Mouse (Mus musculus): Measurements from ENCODE around the gene Gm26602. TPM values are rescaled to one million over a fixed set of nuclear protein-coding genes. Genes with fewer than 3 reads are reported as not detected.

Gm26602 gene
- not detected for total RNA-seq (2021)
- long read RNA-seq, experiment 1: 0 reads
- long read RNA-seq, experiment 2: 0 reads

DNA sequence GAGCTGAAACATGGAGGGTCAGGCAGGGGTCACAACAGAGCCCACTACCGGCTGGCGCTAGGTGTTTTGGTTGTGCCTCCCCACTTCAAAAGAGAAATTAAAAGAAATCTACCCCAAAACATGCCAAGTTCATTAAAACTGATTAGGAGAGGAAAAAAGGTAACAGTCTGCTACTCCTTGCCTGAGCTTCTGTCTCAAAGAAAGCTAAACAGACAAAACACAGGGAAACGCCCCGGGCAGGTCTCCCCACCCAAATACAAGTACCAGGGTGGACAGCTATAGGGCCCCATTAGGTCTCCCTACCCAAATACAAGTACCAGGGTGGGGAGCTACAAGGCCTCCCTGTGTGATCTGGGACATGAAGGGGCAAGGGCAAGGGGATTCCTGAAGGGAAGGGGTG is at the start of gene Gm26602:
TSS of gene Gm26602 (plus strand) at position 301 of the 400 bp plus-strand sequence.
- no peak for DNase-seq
- intact Hi-C loops (cut with DNase I; ENCODE audit: low total_unique reads): no loop called here

GRCm38 (mm10) chr10:79861230-79862048 is 49.2 kb upstream of the Gm26602 start:
- DNase-seq: no peak
- intact Hi-C loops (cut with DNase I; ENCODE audit: low total_unique reads): no loop called here

GRCm38 (mm10) chr10:79862049-79862788 is 48.4 kb upstream of the Gm26602 start:
- intact Hi-C loops (cut with DNase I; ENCODE audit: low total_unique reads): no loop called here
- DNase-seq: no peak

DNA sequence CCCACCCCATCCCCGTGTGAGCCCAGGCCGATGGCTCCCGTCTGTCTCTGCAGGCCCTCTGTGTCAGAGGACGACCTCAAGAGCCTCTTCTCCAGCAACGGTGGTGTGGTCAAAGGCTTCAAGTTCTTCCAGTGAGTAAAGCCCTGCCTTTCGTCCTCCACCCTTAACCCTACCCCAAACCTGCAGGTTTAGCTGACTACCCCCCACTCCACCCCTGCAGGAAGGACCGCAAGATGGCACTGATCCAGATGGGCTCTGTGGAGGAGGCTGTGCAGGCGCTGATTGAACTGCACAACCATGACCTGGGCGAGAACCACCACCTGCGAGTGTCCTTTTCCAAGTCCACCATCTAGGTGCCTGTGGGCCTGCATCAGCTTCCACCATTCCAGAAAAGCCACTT is 47.7 kb upstream of the Gm26602 start:
- intact Hi-C loops (cut with DNase I; ENCODE audit: low total_unique reads): no loop called here
- no peak for DNase-seq

DNA sequence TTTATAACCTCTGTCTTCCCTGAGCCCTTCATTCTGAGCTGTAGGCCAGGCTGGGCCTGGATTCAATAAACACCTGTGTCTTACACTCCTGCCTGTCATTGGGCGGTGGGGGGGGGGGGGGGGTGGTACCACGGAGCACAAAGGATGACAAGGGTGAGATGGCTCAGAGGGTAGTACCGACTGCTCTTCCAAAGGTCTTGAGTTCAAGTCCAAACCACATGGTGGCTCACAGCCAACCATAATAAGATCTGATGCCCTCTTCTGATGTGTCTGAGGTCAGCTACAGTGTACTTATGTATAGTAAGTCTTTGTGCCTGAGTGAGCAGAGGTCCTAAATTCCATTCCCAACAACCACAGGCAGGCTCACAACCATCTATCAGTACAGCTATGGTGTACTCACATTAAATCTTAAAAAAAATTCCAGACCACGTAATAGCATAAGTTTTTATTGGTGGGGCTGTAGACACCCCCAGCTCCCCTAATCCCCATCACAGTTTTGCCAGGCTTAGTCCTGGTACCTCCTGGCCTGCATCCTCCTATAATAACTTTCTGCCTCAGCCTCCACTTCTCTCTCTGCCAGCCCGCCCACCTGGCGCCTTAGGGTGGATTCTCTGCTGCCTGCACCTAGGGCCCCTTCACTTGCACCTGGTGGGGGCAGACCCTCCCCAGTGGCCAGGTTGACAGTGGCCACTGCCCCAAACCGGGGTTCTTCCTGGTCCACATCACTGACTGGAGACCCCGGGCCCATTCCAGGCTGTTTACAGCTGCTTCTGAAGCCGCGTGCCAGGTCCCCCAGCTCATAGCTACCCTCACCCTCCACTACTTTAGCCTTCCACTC is 46.1 kb upstream of the Gm26602 start:
- DNase-seq: no peak
- intact Hi-C loops (cut with DNase I; ENCODE audit: low total_unique reads): no loop called here

DNA sequence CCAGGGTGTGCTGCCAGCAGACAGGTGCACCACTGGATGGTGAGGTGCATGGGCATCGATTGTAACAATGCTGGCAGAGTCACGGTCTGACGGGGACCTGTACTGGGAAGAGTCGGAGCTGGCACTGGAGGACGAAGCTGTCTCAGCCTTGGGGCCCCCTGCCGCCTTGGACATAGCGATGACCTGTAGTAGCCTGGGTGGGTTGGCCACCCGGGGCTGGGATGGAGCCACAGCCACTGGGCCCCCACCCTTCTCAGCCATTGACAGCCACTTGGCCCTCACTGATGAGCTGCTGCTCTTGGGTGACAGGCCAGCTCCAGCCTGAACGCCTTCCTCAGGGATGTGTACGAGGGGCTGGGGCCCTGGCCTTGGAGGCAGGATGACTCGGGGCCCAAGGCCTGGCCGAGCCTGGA is 45.5 kb upstream of the Gm26602 start:
- intact Hi-C loops (cut with DNase I; ENCODE audit: low total_unique reads): no loop called here
- DNase-seq: no peak

DNA sequence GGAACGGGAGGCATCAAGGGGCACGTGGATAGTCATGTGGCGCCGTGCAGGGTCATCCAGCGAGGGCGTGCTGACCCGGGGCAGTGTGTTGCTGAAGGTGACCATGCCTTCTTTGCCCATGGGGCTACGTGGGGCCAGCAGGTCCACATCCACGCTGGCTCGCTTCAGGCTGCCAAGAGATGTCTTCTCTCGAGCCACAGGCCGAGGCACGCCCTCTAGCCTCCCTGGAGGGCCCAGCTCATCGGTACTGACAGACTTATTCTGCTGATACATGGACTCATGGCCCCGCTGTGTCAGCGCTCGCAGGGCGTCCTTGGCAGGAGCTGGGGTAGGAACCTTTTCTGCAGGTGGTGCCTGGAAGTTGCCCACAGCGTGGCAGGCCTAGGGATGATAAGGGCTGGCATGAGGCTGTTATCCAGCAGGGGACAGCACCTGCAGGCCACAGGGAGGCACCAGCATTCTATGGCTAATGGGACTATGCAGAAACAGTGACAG is 44.8 kb upstream of the Gm26602 start:
- DNase-seq: no peak
- intact Hi-C loops (cut with DNase I; ENCODE audit: low total_unique reads): no loop called here

DNA sequence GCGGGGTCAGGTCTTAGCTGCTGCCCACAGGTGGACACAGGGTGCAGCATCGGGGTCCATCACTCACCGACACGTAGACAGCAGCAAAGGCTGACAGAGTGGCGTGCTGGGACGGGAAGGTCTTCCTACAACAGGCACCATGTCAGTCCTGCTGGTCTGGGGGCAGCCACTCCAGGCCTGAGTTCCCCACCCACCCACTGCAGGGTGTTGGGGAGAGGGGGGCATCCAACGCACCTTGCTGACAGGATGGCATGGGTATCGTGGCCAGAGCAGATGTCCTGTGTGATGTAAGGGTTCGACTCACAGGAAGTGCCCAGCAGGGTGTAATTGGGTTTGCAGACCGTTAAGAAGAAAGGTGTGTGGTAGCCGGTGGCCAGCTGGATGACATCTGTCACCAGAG is 44.1 kb upstream of the Gm26602 start:
- intact Hi-C loops (cut with DNase I; ENCODE audit: low total_unique reads): no loop called here

DNA sequence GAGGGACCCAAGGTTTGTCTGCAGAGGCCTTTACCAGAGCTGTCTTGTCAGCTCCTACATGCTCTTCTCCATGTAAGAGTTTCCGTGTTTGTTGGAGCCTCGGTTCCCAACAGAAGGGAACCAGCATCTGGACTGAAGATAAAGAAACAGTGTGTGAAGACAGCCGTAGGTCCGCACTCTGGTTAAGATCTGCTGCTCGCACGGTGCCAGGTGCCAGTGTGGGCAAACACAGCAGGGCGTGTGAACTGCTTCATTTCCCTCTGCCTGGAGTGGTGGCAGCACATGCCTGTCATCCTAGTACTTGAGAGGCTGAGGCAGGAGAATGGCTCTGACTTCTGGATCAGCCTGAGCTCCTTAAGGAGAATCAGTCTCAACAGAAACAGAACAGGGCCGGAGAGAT is 38.8 kb upstream of the Gm26602 start:
- intact Hi-C loops (cut with DNase I; ENCODE audit: low total_unique reads): loop anchor here (5.0 kb wide), 1 partner anchor 45 kb away; no protein-coding TSS in a partner anchor
- DNase-seq: no peak

More for the DNA sequence above, 44.1 kb upstream of the Gm26602 start:
- DNase-seq: no peak

- DNase-seq: no peak
- intact Hi-C loops (cut with DNase I; ENCODE audit: low total_unique reads): loop anchor here (5.0 kb wide), 1 partner anchor 46 kb away; no protein-coding TSS in a partner anchor
Measured at GRCm38 (mm10) chr10:79872862-79873261, 37.8 kb upstream of the Gm26602 start.

DNA sequence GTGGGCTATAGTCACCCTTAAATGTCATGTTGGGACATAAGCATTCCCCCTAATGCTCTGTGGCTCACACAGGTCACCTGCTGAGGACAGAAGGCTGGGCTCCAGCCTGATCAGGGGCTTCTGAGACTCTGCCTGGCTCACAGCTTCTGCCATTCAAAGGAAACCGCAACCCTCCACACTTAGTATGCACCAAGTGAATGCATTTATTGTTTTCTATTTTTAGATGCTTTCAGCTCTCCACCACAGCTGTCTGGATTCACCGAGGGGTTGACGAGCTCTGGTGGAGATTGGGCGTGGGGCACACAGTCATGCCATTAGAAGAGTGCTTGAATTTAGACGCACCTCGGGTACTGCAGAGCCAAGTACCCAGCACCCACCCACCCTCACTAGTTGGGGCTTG is 37.3 kb upstream of the Gm26602 start:
- intact Hi-C loops (cut with DNase I; ENCODE audit: low total_unique reads): loop anchor here (5.0 kb wide), 1 partner anchor 46 kb away; no protein-coding TSS in a partner anchor
- no peak for DNase-seq

GRCm38 (mm10) chr10:79873715-79874289 is 36.9 kb upstream of the Gm26602 start:
- intact Hi-C loops (cut with DNase I; ENCODE audit: low total_unique reads): loop anchor here (5.0 kb wide), 1 partner anchor 47 kb away; no protein-coding TSS in a partner anchor
- no peak for DNase-seq

GRCm38 (mm10) chr10:79874290-79874862 is 36.3 kb upstream of the Gm26602 start, which contains the start of the genes Prtn3 and Plppr3:
Gene Prtn3, plus strand, starts transcription at chr10:79874476.
Gene Plppr3, minus strand, starts transcription at chr10:79874634.
- intact Hi-C loops (cut with DNase I; ENCODE audit: low total_unique reads): loop anchor here (5.0 kb wide), 1 partner anchor 47 kb away; no protein-coding TSS in a partner anchor
- no peak for DNase-seq

GRCm38 (mm10) chr10:79877174-79877573 is 33.5 kb upstream of the Gm26602 start:
- intact Hi-C loops (cut with DNase I; ENCODE audit: low total_unique reads): no loop called here
- DNase-seq: no peak

DNA sequence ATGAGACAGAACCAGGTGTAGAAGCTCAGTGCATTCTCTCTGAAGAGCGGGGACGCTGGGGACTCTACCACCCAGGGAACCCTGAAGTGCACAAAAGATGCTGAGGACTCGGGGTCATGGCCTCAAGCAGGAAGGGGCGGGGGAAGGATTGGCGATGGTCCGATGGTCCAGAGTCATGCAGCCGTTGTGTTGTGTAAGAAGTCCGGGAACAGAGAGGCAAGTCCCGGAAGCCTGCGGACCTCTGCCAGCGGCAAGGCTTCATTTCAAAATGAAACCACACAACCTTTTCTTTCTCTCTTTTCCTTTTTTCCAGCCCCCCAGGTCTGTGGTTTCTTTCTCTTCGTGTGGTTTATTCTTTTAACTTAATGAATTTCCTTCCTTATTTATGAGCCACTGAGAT is 32.9 kb upstream of the Gm26602 start:
- DNase-seq: peak; percentile 64
- intact Hi-C loops (cut with DNase I; ENCODE audit: low total_unique reads): no loop called here

- no peak for DNase-seq
- intact Hi-C loops (cut with DNase I; ENCODE audit: low total_unique reads): no loop called here
Measured at GRCm38 (mm10) chr10:79879527-79879926, 31.1 kb upstream of the Gm26602 start.

DNA sequence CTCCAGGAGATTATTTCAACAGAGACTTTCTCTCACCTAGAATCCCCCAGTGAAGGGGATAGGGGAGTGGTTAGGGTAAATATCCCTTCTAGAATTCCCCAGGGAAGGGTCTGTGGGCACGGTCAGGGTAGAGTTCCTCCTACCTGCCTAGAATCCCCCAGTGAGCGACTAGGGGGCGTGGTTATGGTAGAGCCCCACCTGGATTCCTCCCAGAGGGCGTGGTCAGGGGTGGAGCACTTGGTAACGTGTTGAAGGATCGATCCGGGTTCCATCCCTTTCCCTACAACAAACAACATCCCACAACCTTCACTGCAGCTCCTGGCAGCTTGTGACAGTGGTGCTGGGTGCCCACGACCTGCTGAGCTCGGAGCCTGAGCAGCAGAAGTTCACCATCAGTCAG is 29.9 kb upstream of the Gm26602 start:
- intact Hi-C loops (cut with DNase I; ENCODE audit: low total_unique reads): loop anchor here (5.0 kb wide), 2 partner anchors 37 to 48 kb away; partner anchors contain the start of gene Kiss1r

DNA sequence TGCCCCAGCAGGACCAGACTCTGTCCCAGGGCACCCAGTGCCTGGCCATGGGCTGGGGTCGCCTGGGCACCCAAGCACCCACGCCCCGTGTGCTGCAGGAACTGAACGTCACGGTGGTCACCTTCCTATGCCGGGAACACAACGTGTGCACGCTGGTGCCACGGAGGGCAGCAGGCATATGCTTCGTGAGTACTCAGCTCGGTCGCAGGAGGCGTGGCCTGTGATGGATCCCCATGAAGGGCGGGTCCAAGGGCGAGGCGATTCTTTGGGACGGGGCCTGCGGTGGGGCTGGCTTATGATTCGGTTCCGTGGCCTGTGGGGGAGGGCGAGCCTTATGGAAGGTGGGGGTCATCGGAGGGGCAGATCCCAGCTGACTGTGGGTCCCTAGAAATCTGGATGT is 28.7 kb upstream of the Gm26602 start:
- DNase-seq: no peak
- intact Hi-C loops (cut with DNase I; ENCODE audit: low total_unique reads): loop anchor here (5.0 kb wide), 2 partner anchors 35 to 50 kb away; partner anchors contain the start of gene Kiss1r

More for the DNA sequence above, 29.9 kb upstream of the Gm26602 start:
- no peak for DNase-seq

Measured in gastrocnemius, postnatal 14 days (tissue).